Mouse (Mus musculus) heart, adult 11 months (tissue): Measurements from ENCODE around the gene Fgfr2.
"Not testable (repeated sequence)": the region's sequence is repeated elsewhere in the genome, so short reads cannot be mapped to it uniquely, and the experiment has no call there.

Experiments
- DNase-seq: peaks from one replicate; pipeline ENCODE4 v3.0.0; 2022

The Fgfr2 gene

GRCm38 (mm10) chr7:132681296-132681695 is 441.9 kb downstream of the Fgfr2 start:
- peak; percentile 95 for DNase-seq

GRCm38 (mm10) chr7:132679549-132679948 is 443.6 kb downstream of the Fgfr2 start:
- DNase-seq, result no peak

GRCm38 (mm10) chr7:132679117-132679516 is 444.0 kb downstream of the Fgfr2 start:
- DNase-seq, result peak; percentile 89

- no peak for DNase-seq
Measured at GRCm38 (mm10) chr7:132675922-132676321, 447.2 kb downstream of the Fgfr2 start.

GRCm38 (mm10) chr7:132673931-132674755 is 449.0 kb downstream of the Fgfr2 start:
- DNase-seq, result peak; percentile 99

- DNase-seq, result peak; percentile 99
Measured at GRCm38 (mm10) chr7:132672481-132672959, 450.6 kb downstream of the Fgfr2 start.

GRCm38 (mm10) chr7:132670863-132671165 is 452.3 kb downstream of the Fgfr2 start:
- peak; percentile 99 for DNase-seq

- peak; percentile 97 for DNase-seq
Measured at GRCm38 (mm10) chr7:132669999-132670862, 452.9 kb downstream of the Fgfr2 start.

GRCm38 (mm10) chr7:132668604-132669003 is 454.5 kb downstream of the Fgfr2 start:
- peak; percentile 98 for DNase-seq

- DNase-seq, result peak; percentile 89
Measured at GRCm38 (mm10) chr7:132666516-132666915, 456.6 kb downstream of the Fgfr2 start.

GRCm38 (mm10) chr7:132665664-132666382 is 457.3 kb downstream of the Fgfr2 start:
- no peak for DNase-seq

- DNase-seq, result peak; percentile 85
Measured at GRCm38 (mm10) chr7:132664815-132665214, 458.3 kb downstream of the Fgfr2 start.

GRCm38 (mm10) chr7:132662831-132663230 is 460.3 kb downstream of the Fgfr2 start:
- not testable (repeated sequence) for DNase-seq

- DNase-seq, result peak; percentile 96
Measured at GRCm38 (mm10) chr7:132659633-132660032, 463.5 kb downstream of the Fgfr2 start.

- DNase-seq, result peak; percentile 95
Measured at GRCm38 (mm10) chr7:132658688-132659087, 464.5 kb downstream of the Fgfr2 start.

- peak; percentile 97 for DNase-seq
Measured at GRCm38 (mm10) chr7:132658058-132658450, 465.1 kb downstream of the Fgfr2 start.

- DNase-seq, result peak; percentile 92
Measured at GRCm38 (mm10) chr7:132657371-132658057, 465.6 kb downstream of the Fgfr2 start.

GRCm38 (mm10) chr7:132656548-132656947 is 466.6 kb downstream of the Fgfr2 start:
- DNase-seq, result peak; percentile 99

GRCm38 (mm10) chr7:132656075-132656474 is 467.1 kb downstream of the Fgfr2 start:
- DNase-seq, result peak; percentile 98

- no peak for DNase-seq
Measured at GRCm38 (mm10) chr7:132654412-132654811, 468.7 kb downstream of the Fgfr2 start.

GRCm38 (mm10) chr7:132646514-132646913 is 476.6 kb downstream of the Fgfr2 start:
- no peak for DNase-seq

- no peak for DNase-seq
Measured at GRCm38 (mm10) chr7:132644605-132645279, 478.4 kb downstream of the Fgfr2 start.
